Mouse (Mus musculus): ENCODE measurements at regions not wholly inside any gene's neighbourhood (a gene's known extent, or its start where the extent isn't known, plus 50 kb on each side); places are given as distances from the start of the nearest gene placed in this dataset.
A peak's percentile ranks its signal among the peaks of the same experiment; 100 is the strongest.

DNA sequence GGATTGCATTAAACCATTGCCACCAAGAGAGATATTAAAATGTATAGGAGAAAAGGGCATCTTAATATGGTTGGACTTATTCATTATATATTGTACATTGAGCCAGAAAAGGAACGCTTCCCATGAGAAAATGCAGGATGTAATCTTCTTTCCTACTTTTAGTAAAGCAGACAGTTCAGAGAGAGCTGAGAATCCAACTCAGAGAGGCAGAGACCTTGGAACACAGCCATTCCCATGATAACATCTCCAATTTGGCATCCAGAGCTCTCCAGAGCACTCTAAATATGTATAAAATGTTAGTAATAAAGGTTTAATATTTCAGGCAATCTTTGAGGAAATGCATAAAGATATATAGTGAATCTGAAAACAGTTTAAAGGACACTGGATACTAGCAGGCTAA lies 199.3 kb upstream of the Asb5 start:
- no peak for DNase-seq (ENCODE audit: low spot score)

DNA sequence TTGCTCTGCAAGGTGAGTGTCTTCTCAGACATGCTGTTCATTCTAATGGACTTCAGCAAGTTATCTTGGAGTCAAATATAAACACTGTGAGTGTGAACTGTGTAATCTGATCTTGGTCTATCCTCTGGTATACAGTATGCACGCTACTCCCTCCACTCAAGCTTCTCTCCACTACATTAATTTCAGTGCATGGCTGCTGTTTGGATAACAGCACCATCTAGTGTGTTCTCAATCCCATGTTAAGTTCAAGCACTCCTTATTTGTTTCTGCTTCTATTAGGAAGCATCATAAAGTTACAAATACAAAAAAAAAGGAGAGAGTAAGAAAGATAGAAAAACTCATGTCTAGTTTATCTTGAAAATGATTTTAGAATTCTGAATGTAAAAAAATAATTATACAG lies 197.5 kb upstream of the Asb5 start:
- DNase-seq (ENCODE audit: low spot score): no peak

DNA sequence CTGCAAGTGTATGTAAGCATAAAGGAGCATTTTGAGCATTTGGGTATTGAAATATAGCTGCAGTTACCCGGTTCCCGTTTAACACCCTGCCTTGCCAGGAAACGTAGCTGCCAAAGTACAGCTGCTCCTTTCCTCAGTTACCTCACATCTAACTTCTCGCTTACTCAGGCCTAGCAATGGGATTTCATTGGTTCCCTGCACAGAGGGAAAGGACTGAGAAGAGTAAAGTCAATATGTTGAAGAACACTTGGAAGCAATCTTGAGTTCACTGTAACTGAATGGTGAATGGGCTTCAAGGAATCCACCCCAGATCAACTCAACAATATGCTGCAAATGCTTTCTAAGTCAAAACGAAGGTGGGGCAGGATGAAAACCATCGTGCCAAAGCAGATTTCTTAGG lies 178.3 kb upstream of the Asb5 start:
- DNase-seq (ENCODE audit: low spot score): no peak

DNA sequence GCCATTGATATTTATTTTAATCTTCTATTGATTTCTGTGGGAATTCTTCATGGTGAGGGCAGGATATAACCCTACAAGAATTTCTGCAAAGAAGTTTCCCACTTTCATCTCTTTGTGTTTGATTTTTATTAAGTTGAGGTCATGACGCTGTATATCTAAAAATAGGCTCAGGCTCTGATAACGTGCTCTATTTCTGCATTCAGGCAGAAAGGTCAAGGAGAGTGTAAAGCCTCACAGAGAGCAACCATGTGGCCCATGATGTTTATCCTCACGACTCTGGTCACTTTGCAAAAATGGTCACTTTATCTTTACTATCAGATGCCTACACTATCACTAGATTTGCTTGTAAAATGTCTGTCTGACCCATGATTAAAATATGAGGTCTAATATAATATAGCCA lies 167.7 kb upstream of the Asb5 start:
- DNase-seq (ENCODE audit: low spot score): no peak

DNA sequence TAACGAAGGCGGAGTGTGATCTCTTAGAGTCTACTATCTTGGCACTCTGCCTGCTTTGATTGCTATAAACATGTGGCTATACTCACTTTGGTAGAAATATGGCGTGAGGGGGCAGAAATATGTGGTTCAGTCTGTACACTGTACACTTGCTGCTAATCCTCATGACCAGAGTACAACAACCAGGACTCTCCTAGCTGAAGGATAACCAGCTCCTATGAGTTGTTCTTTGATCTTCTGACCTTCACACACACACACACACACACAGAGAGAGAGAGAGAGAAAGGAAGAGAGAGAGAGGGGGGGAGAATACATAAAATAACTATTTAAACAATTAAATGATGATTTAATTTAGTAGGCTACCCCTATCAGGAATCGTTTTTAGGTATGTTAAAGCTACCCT lies 158.9 kb upstream of the Asb5 start:
- DNase-seq (ENCODE audit: low spot score): no peak

DNA sequence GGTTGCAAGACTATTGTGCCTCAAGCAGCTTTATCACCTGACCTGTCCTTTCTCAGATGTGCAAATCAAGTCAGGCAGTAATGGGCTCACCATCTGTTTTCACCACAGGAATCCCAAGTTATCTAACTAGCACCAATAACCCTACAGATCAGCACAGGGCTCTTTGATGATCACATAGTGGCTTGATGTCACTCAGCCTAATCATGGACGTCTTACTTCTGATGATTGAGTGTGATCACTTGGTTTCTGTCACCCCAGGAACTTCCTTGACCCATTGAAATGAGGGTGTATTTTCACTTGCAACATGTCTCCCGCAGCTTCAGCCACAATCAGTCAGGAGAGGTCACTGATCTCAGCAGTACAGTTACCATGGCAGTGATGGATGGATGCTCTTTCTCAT lies 158.3 kb upstream of the Asb5 start:
- peak; percentile 36 for DNase-seq (ENCODE audit: low spot score)

DNA sequence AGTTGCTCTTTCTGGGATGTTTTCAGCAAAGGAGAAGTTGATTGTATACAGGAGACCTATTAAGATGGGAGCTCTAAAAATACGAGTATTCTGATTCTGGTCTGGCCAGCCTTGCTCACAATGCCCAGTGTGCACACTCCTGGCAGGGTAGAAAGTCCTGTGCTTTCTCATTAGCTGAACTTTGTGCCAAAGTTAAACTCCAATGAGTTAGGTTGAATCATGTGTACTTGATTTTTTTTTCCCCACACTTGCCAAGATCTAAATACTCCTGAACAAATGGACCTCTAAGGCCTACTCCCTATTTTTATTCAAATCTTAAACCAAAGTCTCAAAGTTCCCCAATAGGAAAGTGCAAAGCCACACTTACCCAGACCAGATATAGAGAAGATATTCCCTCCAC lies 156.5 kb upstream of the Asb5 start:
- no peak for DNase-seq (ENCODE audit: low spot score)

DNA sequence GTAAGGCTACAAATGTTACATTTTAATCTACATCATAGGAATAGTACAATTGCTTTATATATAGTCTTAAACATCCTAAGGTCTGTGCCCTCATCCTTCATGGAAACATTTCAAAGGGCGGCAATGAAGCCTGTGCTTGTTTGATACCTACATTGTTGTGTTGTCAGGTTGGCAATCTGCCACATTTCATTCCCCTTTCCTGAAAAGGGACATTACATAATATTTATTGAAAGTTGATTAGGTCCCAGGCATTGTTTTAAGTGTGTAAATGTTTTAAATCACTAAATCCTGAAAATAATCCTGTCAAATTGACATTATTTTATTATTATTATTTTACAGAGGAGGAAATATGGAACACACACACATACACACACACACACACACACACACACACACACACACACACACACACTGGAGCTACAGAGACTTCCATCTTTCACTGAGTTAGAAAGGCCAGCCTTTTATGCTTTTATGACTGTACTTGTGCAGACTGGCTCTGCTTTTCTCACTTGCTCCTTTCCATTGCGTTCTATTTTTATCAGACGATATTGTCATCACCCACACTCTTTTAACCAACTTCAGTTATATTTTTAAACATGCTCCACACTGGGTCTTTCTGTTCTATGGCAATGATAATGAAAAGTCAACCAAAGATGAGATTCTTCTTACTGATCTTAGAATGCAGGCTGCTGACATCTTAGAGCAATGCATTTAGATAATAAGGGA lies 153.8 kb upstream of the Asb5 start:
- DNase-seq (ENCODE audit: low spot score): no peak

DNA sequence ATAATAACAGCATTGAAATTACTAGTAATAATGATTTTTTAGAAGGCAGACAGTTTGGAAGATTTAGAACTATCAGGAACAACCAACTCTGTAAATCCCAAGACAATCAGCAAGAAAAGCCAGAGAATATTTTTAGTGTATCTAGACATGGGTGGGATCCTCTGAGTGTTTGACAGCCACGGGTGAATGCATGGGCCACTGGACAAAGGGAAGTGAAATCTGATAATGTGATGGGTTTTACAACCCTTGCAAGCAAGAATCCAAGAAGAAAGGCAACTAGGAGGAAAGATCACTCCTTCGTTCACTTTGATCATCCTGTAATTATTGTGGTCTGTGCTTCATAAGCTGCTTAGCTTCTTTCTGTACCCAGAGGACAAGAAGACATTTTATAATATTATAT lies 149.2 kb upstream of the Asb5 start:
- DNase-seq (ENCODE audit: low spot score): no peak

DNA sequence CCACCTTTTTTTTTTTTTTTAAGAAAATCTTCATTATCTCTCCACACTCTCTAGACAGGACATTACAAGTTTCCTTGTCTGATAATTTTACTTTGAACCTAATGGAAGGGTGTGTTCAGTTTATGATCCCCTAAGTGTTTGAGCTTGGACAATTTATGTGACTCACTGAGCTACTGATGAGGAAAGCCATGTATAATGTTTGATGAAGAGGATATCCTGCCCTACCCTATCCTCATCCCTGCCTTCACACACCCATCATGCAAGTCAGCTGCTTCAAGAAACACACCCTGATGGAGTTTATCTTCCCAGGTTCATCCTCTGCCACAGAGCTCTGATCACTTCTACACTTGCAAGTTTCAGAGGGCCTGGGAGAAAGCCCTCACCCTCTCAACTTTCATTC lies 136.5 kb upstream of the Asb5 start:
- DNase-seq (ENCODE audit: low spot score): no peak

DNA sequence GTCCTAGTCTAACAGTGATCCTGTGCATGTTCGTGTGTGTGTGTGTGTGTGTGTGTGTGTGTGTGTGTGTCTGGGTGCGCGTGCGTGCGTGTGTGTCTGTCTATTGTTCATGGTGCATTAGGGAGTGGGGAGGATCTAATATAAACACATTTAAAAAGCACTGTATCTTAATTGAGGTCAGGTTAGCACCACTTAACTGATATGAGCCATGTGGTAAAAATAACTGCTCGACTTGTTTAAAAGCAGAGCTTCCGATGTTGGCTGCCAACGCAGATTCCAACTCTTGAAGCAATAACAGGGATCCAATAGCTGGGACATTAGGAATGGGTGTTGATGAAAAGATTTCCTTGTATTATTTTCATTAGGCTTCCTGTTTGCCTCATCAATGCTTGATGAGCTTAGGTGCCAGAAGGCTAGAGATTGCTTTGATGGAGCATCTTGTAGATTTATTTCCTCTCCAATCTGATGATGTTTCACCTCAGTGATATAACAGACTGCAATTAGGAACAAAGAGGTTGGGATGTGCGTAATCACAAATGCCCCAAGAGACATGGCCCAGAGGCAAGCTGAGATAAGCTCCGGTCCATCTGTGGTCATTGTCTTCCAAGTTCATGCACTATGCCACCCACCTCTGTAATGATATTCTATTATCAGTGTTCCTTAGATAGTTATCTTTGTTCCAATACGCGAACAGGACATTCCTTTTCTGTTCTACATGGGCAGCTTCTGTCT lies 135.7 kb upstream of the Asb5 start:
- no peak for DNase-seq (ENCODE audit: low spot score)

DNA sequence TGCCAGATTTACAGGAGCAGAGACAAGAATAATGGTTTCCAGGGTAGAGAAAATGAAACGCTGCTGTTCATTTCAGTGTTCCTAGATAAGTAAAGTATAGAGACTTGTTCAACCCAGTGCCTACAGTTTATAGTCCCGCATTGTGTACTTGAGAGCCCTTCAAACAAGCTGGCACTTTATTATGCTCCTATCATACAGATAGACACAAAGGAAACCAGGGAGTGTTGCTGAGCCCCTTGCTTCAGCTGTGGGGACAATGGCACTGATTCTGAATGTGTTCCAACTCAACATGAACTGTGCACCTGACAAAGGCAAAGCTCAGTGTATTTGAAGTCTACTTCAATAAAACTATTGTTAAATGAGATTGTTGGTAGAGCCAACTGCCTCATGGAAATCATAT lies 123.7 kb upstream of the Asb5 start:
- no peak for DNase-seq (ENCODE audit: low spot score)

DNA sequence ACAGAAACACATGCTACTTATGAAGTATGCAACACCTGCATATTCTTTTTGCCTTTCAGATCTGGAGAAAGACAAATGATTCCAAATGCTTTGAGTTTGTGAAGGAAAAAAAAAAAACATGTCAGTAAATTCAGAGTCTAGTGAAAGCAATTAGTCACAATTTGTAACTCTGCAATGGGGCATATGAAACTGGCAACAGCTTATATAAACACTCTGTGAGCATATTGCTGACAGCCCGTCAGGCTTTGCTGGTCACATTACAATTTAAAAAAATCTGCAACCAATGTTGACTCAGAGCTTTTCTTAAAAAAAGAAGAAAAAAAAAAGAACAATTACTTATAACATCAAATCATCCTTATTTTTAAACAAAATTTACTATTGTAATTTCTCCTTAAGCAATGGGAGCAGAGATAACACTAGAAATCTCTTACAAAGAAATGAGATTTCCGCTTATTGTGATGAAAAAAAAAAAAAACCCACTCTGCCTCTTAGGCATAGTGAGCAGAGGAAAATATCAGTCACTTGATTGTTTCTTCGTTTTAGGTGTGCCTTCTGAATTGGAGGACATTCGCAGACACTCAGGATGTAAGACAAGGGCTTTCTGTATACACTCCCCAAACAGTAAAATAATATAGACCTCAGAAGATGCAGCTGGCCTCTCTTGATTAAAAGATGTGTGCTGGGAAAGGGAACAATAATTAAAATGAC lies 115.1 kb upstream of the Asb5 start:
- no peak for DNase-seq (ENCODE audit: low spot score)

DNA sequence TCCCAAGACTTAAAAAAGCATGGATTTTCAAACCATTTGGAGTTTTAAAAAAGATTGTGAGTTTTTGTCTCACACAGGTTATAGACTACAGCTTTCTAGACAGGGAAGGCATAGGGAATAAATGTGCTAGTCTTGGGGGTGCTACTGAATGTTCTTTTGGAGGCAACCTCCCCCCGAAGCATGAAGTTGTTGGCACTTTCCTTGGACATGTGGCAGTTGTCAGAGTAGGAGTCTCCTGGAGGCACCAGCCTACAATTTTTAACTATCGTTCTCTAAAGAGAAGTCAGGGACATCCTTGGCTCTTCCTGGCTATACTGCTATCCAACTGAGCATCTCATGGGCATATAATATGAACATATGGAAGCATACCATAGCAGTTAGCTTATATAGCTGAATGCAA lies 112.7 kb upstream of the Asb5 start:
- no peak for DNase-seq (ENCODE audit: low spot score)

DNA sequence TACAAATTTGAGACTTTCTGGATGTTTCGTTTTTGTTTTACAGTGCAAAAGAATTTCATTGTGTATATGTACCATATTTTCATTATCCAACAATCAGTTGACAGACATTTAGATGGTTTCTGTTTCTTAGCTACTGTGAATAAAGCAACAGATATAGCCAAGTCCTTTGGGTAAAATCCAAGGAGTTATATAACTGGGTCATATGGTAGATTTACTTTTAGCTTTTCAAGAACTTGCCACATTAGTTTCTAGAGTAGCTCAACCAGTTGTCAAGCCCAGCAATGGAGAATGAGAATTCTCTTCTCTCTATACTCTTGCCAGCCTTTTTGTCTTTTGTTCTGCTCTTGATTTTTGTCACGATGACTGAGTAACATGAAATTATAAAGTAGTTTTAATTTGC lies 111.3 kb upstream of the Asb5 start:
- DNase-seq (ENCODE audit: low spot score): no peak

DNA sequence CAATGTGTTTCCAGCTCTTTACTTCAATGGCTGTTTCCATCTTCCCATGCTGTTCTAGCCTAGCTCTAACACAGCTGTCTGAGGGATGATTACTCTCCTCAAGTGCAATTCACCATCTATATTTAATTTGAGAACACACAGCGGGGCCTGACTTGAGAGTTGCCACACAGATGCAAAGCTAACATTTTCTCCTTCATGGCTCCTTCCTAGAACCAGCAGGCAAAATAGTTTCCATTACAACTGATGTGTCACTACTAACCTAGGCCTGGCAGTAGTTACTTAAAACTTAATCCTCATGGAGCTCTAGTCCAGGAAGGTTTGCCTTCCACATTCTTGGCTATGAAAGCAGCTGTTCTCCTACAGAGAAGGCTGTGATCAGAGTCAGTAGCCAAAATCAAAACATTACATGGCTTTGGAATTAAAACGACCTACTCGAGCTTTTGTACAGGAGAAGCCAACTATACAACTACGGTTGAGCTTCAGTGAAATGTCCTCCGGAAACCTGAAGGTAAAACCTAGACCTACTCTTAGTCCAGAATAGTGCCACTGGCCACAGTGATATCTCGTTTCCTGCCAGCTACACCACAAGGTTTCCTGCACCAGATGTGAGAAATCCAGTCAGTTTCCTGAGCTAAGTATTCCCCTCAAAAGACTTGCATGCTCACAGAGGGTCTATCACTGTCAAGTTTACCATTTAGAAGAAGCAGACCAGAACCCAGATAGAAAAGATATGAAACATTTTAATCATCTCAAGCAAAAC lies 108.9 kb upstream of the Asb5 start:
- DNase-seq (ENCODE audit: low spot score): no peak

DNA sequence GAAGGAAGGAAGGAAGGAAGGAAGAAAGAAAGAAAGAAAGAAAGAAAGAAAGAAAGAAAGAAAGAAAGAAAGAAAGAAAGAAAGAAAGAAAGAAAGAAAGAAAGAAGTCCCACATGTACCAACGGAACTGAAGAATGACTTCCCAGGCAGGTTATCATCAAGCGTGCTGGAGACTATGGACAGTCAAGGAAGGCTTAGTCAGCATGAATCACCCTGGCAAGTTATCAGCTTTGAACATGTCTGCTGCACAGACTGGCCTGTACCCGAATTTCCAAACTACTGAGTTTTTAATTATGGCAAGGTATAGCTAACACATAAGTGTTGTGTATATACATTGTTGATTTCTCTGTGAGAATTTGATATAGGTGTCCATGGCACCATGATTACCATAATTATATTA lies 104.3 kb upstream of the Asb5 start:
- DNase-seq (ENCODE audit: low spot score): no peak

DNA sequence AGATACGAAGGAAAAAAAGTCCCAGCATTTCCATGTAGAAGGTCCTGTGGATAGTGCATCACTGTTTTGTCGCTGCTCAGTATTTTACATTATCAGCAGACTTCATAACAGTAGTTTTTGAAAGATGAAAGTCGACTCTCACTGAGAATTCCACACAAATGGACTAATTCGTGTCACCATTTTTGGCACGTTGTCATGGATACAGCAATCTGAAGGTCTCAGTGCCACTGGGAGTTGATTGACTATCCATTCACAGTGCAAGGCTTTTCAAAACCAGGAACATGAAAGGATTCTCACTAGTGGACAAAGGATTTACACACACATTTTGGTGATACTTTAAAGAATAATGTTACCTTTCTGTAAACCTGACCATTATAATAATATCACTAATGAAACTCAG lies 93.7 kb upstream of the Asb5 start:
- peak; percentile 23 for DNase-seq (ENCODE audit: low spot score)

DNA sequence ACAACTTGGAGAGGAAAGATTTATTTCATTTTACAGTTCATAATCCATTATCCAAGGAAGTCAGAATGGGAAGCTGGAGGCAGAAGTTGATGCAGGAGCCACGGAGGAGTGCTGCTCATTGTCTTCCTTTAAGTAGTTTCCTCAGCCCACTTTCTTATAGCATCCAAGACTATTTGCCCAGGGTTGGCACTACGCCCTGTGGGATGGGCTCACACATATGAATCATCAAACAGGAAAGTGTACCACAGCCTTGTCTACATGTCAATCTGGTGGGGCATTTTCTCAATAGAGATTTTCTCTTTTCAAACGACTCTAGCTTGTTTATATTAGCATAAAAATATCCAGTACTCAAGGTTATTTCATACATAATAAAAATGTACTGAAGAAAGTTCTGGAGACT lies 88.2 kb upstream of the Asb5 start:
- no peak for DNase-seq (ENCODE audit: low spot score)

DNA sequence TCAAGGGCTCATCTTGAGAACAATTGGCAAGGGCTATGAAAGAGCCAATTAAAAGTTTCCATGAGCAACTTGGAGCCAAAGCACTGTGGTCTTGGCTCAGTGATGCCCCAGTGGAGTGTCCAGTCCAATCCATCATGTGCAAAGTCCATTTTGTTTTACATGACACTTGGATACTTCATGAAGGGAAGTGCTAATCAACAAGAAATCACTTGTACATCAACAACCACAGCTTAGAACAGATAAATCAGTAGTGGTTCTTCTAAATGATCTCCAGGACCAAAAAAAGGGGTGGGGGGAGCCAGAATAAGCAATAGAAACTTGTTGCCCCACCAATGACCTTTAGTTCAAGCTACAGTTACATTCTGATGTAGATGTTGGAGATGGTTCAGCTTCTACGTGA lies 87.0 kb upstream of the Asb5 start:
- no peak for DNase-seq (ENCODE audit: low spot score)

DNA sequence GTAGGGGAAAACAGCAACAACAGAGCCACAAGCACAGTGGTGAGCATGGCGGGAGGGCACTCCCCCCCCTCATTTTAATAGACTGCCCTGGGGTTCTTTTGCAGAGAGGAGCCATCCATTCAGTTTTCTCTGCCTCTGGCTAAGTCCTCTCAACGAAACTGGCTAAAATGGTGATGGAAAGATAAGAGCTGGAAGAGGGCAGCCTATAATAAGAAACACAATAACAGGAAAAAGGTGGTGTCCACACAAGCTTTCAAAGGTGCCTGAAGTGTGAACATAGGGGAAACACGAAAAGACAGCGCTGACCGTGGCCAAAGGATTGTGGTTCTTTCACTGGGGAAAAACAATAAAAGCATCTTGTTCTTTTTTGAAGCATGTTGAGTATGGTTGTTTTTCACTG lies 83.0 kb upstream of the Asb5 start:
- DNase-seq (ENCODE audit: low spot score): peak; percentile 10

DNA sequence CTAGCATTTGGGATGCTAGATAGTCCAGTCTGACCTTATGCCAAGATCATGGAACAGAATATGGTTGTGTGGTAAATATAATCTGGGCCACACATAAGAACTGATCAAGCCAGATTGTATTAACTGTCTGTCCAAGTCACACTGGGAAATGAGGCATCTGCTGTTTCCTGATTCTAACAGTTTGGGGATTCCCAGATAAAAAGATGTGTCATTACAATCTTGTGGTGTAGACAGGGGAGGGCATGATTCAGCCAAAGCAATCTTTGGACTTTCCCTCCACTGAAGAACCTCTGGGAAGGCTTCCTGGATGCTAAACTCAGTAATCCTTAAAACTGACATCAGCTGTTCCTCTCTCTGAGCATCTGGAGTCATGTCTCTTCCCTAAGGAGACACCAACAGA lies 79.6 kb upstream of the Asb5 start:
- no peak for DNase-seq (ENCODE audit: low spot score)
